Mouse (Mus musculus) ES-E14 (cell line): ENCODE measurements around the gene Ifnar1. TPM values are rescaled to one million over a fixed set of nuclear protein-coding genes. Genes with fewer than 3 reads are reported as not detected.

Source experiments
- DNase-seq: peaks from one replicate; pipeline ENCODE4 v3.0.0-alpha.2; 2013; ENCODE audit warnings: low read depth, low spot score
- H3K27ac ChIP-seq: 2 replicates; pipeline ENCODE4 v1.5.1; 2012; ENCODE audit warnings: low read depth, mild to moderate bottlenecking, low read length, moderate library complexity, mixed read lengths; ENCODE audit not compliant: poor library complexity, insufficient read depth, severe bottlenecking
- H3K36me3 ChIP-seq: 2 replicates; pipeline ENCODE4 v1.6.1; 2012; ENCODE audit warnings: mild to moderate bottlenecking, low read length, moderate library complexity, mixed read lengths; ENCODE audit not compliant: control insufficient read depth, poor library complexity, insufficient read depth, severe bottlenecking
- H3K4me1 ChIP-seq, 2 experiments: fragments of 150-350 bp in 1 of 2; sonication (generic) in 1 of 2; 2 replicates each; pipeline ENCODE4 v1.6.1; 2012; ENCODE audit warnings: low read length in 2 of 2, mild to moderate bottlenecking in 1 of 2, mixed read lengths in 1 of 2; ENCODE audit not compliant: control insufficient read depth in 2 of 2, insufficient read depth in 2 of 2, poor library complexity in 1 of 2
- H3K4me3 ChIP-seq, 2 experiments: fragments of 150-350 bp in 1 of 2; sonication (generic) in 1 of 2; 2 replicates each; pipeline ENCODE4 v1.5.1; 2012; ENCODE audit warnings: low read length in 2 of 2, low read depth in 1 of 2, mild to moderate bottlenecking in 1 of 2, mixed read lengths in 1 of 2; ENCODE audit not compliant: insufficient read depth in 1 of 2, poor library complexity in 1 of 2, severe bottlenecking in 1 of 2
- H3K9ac ChIP-seq: 2 replicates; pipeline ENCODE4 v1.6.1; 2012; ENCODE audit warnings: low read depth, mild to moderate bottlenecking, low read length, mixed read lengths; ENCODE audit not compliant: poor library complexity, insufficient read depth, severe bottlenecking
- H3K9me3 ChIP-seq: fragments of 150-350 bp; sonication (generic); 2 replicates; pipeline ENCODE4 v1.6.1; 2012; ENCODE audit warnings: low read depth, mild to moderate bottlenecking, low read length; ENCODE audit not compliant: control insufficient read depth, insufficient read depth
- CHD2 ChIP-seq: IDR thresholded peaks from 2 replicates; pipeline ENCODE4 v1.6.1; 2014; ENCODE audit warnings: mild to moderate bottlenecking, low read depth, low read length, inconsistent platforms
- HCFC1 ChIP-seq: IDR thresholded peaks from 2 replicates; pipeline ENCODE4 v1.6.1; 2012; ENCODE audit warnings: low read length, inconsistent platforms, borderline replicate concordance; ENCODE audit not compliant: insufficient read depth
- MAFK ChIP-seq: IDR thresholded peaks from 2 replicates; pipeline ENCODE4 v1.6.1; 2014; ENCODE audit warnings: mild to moderate bottlenecking, low read depth, low read length, inconsistent platforms; ENCODE audit not compliant: insufficient read depth
- ZC3H11A ChIP-seq: IDR thresholded peaks from 2 replicates; pipeline ENCODE4 v1.6.1; 2012; ENCODE audit warnings: low read depth, mild to moderate bottlenecking, inconsistent platforms, low read length, borderline replicate concordance
- ZNF384 ChIP-seq: IDR thresholded peaks from 2 replicates; pipeline ENCODE4 v1.6.1; 2012; ENCODE audit warnings: low read depth, low read length, inconsistent platforms
- in situ Hi-C, 2 experiments: fragments of 600-800 bp; cut with MboI; formaldehyde crosslinking; loops; one replicate each; pipeline ENCODE4 v1.15.1; 2025; ENCODE audit warnings: low sequenced_read_pairs in 2 of 2, inconsistent platforms in 1 of 2; ENCODE audit not compliant: unreplicated experiment in 2 of 2
- total RNA-seq: library from RNA; depleted of rRNA; stranded (reverse); fragments of 300-350 nt; gene quantifications from 2 replicates; pipeline ENCODE4 v1.2.3, GENCODE M21; 2012

Ifnar1 gene
- total RNA-seq, 1 experiment, result 42.2 TPM

DNA sequence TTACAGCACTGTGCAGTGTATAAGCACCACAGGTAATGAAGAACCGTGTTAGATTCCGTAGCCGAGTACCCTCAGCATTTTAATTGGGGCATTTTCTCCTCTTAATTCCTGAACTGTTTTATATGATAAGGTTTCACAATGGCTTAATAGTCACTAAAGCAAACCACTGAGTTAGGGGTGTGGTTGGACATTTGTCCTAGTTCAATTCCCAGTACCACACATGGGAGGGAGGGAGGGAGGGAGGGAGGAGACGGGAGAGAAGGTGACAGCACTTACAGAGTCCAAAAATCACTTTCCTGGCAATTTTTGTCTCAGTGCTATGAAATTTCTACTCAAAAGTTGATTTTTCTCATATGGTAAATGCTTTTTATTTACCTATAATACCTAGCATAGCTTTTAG lies 10.5 kb downstream of the Ifnar1 start:
- H3K9me3 ChIP-seq, result no peaks in the 10 kb centered on the region
- TF ChIP-seq MAFK, result no peak
- no peak for TF ChIP-seq HCFC1
- no peak for TF ChIP-seq ZNF384
- H3K36me3 ChIP-seq, result peaks cover 27% of the 10 kb centered on the region; the same call in 1 of the 2 replicates
- DNase-seq, result no peak
- in situ Hi-C loops, result no loop called here
- no peak overlapping the region for H3K9ac ChIP-seq
- no peak overlapping the region for H3K27ac ChIP-seq
- H3K4me1 ChIP-seq, result no peaks in the 10 kb centered on the region
- H3K4me3 ChIP-seq, result no peak overlapping the region

DNA sequence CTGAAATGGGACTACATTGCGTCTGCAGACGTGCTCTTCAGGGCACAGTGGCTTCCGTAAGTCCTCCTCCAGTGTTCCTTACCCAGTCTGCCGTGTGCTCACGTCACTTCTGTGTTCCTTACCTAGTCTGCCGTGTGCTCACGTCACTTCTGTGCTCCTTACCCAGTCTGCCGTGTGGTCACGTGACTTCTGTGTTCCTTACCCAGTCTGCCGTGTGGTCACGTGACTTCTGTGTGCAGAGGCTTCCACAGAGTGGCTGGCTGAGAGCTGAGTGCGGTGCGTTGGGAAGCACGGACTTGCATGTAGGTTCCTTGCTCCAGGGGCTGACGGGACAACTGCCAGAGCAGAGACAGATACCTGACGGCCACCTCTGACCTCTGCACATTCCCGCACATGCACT lies 11.2 kb downstream of the Ifnar1 start:
- H3K9ac ChIP-seq, result peak overlapping the region; percentile 12; the same call in 1 of the 2 replicates
- DNase-seq, result peak; percentile 12
- H3K4me3 ChIP-seq, result 0 out of 4 replicates have a peak overlapping the region, but pooled peaks of 1 of the 2 experiments have one; percentile 9
- H3K36me3 ChIP-seq, result peaks cover 28% of the 10 kb centered on the region; the same call in 1 of the 2 replicates
- no peak overlapping the region for H3K27ac ChIP-seq
- H3K9me3 ChIP-seq, result no peaks in the 10 kb centered on the region
- no peaks in the 10 kb centered on the region for H3K4me1 ChIP-seq
- TF ChIP-seq MAFK (no peak), CHD2 (no peak), ZC3H11A (no peak)
- in situ Hi-C loops, result no loop called here

DNA sequence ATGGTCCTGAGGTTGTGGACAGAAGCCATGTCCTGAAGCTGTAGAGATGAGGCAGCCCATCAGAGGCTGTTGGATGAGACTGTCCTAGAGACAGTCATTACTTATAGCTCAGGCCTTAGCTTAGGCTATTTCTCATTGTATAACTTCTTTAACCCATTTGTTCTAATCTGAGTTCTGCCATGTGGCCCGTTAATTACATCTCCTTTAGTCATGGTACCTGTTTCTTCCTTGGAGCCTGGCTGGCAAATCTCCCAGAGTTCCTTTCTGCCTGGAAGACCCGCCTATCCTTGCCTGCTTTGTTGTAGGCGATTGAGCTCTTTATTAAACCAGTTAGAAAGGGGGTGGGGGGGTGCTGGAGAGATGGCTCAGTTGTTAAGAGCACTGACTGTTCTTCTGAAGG lies 11.7 kb downstream of the Ifnar1 start:
- Histone ChIP-seq H3K27ac (no peak overlapping the region), H3K4me1 (no peaks in the 10 kb centered on the region), H3K4me3 (0 out of 4 replicates have a peak overlapping the region, but pooled peaks of 1 of the 2 experiments have one; percentile 9), H3K9me3 (no peaks in the 10 kb centered on the region), H3K9ac (no peak overlapping the region), H3K36me3 (peaks cover 30% of the 10 kb centered on the region)
- DNase-seq, result no peak
- TF ChIP-seq ZNF384 (no peak), ZC3H11A (no peak), HCFC1 (no peak), MAFK (no peak), CHD2 (no peak)
- in situ Hi-C loops, result no loop called here

DNA sequence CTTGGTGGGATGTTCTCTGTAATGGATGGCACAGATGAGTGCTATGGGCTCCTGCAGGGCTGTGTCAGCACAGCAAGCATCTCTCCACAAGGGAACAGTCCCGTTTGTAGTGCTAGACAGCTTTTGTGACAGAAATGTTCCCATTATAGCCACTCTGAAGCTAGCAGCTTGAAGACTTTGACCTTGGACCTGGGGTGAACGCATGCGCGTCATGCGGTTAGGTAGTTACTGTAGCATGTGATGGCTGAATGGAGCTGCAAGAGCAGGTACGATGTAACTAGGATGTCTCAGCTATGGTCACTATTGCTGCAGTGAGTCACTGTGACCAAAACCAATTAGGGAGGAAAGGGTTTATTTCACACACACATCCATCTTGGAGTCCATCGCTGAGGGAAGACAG lies 13.0 kb downstream of the Ifnar1 start:
- peaks cover 29% of the 10 kb centered on the region for H3K36me3 ChIP-seq
- H3K9me3 ChIP-seq, result no peaks in the 10 kb centered on the region
- H3K4me3 ChIP-seq, result no peak overlapping the region
- H3K4me1 ChIP-seq, result no peaks in the 10 kb centered on the region
- H3K9ac ChIP-seq, result no peak overlapping the region
- TF ChIP-seq ZNF384, result no peak
- TF ChIP-seq HCFC1, result no peak
- DNase-seq, result no peak
- in situ Hi-C loops, result no loop called here
- H3K27ac ChIP-seq, result no peak overlapping the region

DNA sequence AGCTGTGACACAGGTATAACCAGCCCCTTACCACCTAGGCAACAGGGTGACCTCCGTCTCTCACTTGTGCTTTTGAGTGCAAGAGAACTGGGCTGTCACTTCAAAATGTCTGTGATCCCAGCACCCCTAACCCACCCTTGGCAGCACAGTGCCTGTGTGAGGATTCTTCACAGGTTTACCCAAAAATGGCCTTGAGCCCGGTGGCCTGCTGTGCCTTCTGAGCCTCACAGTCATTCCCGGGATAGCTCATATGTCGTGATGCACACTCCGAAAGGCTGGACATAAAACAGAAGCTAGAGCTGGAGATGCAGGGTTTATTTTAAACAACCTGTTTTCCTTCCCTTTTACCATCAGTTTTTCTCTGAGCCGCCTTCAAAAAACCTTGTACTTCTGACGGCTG lies 19.7 kb downstream of the Ifnar1 start:
- Histone ChIP-seq H3K27ac (no peak overlapping the region), H3K4me3 (no peak overlapping the region), H3K9me3 (no peaks in the 10 kb centered on the region), H3K9ac (no peak overlapping the region), H3K36me3 (peaks cover 26% of the 10 kb centered on the region), H3K4me1 (no peaks in the 10 kb centered on the region)
- in situ Hi-C loops, result no loop called here
- no peak for TF ChIP-seq MAFK
- TF ChIP-seq HCFC1, result no peak
- TF ChIP-seq ZC3H11A, result no peak
- no peak for TF ChIP-seq ZNF384
- TF ChIP-seq CHD2, result no peak
- no peak for DNase-seq
